Mouse (Mus musculus) testis, adult 2 months (tissue): ENCODE data around the gene Ndnf.

Experiments
- CTCF ChIP-seq: fragments of 200-500 bp; IDR thresholded peaks from 2 replicates; pipeline ENCODE4 v1.5.1; 2012; ENCODE audit warnings: low read depth, mild to moderate bottlenecking, inconsistent platforms, low read length, moderate library complexity; ENCODE audit not compliant: control insufficient read depth, insufficient read depth, insufficient replicate concordance
- POLR2A ChIP-seq: fragments of 200-500 bp; IDR thresholded peaks from 2 replicates; pipeline ENCODE4 v1.6.1; 2012; ENCODE audit warnings: low read depth, mild to moderate bottlenecking, inconsistent platforms, low read length, moderate library complexity; ENCODE audit not compliant: control insufficient read depth

GRCm38 (mm10) chr6:65720676-65721075 is 49.3 kb downstream of the Ndnf start:
- TF ChIP-seq CTCF (no peak), POLR2A (no peak)
